Mouse (Mus musculus): ENCODE measurements around the gene Elavl3.

GRCm38 (mm10) chr9:22084667-22085021, 32.8 kb upstream of the Elavl3 start:
- TF ChIP-seq CTCF (IDR thresholded peaks at IDR 0.05; ENCODE audit: low read depth) (no peak), EP300 (optimal IDR thresholded peaks at IDR 0.05) (no peak)

All from stomach, postnatal 0 days (tissue).